1 mouse cellular context compared by ENCODE assay signal in the genomic region with DNA sequence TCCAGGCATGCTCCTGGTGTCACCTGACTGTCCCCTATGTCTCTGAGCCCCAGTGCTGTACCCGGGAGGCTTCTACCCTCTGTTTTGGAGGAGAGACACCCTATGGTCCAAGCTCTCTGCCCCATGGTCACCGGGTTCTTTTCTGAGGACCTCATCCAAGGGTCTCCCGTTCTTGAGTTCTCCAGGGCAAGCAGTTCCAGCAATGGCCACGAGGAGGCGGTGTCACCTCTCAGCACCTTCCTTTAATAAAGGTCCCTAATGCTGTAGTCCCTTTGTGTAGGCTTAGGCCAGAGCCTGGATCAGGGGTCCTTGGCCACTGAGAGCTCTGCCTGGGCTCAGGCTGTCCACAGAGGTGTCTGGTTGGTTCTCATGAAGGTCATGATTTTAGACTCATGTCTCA.
A peak's percentile ranks its signal among the peaks of the same experiment; 100 is the strongest.
TF ChIP-seq lines count a peak whose summit lies in the region.

No protein-coding gene starts in this region.

TF ChIP-seq in CH12.LX, 34 proteins besides CTCF, POLR2A, EP300 and RAD21 (continued from another document):
- TF ChIP-seq NELFE (IDR thresholded peaks at IDR 0.05; ENCODE audit: low read depth, low read length) (no peak), MYC (IDR thresholded peaks at IDR 0.05; ENCODE audit: low read depth, low read length) (no peak), SMC3 (IDR thresholded peaks at IDR 0.05; ENCODE audit: low read depth, low read length) (peak; percentile 97), TBP (conservative IDR thresholded peaks at IDR 0.05; ENCODE audit: low read depth, low read length) (no peak), IRF4 (IDR thresholded peaks at IDR 0.05; ENCODE audit: low read depth, low read length) (peak; percentile 14; the same call in 1 of the 2 replicates), ZKSCAN1 (IDR thresholded peaks at IDR 0.05; ENCODE audit: borderline replicate concordance, low read depth, low read length) (no peak), ZMIZ1 (IDR thresholded peaks at IDR 0.05; ENCODE audit: low read depth, low read length) (no peak), HCFC1 (IDR thresholded peaks at IDR 0.05; ENCODE audit: low read depth, low read length) (no peak), GABPA (IDR thresholded peaks at IDR 0.05; ENCODE audit: insufficient replicate concordance, low read depth, low read length) (no peak), UBTF (IDR thresholded peaks at IDR 0.05; ENCODE audit: low read depth, low read length) (no peak)
